Mouse (Mus musculus) spleen, adult 2 months (tissue): ENCODE results near the gene Sec22b. TPM values are rescaled to one million over a fixed set of nuclear protein-coding genes. Genes with fewer than 3 reads are reported as not detected.
A peak's percentile ranks its signal among the peaks of the same experiment; 100 is the strongest.

Experiments used
- DNase-seq, 2 experiments: peaks; one replicate each; pipeline versions ENCODE4 v3.0.0 to v3.0.0-alpha.2; 2012 to 2021; ENCODE audit warnings: low spot score in 2 of 2, low read depth in 1 of 2
- H3K27ac ChIP-seq: fragments of 200-500 bp; 2 replicates; pipeline ENCODE4 v1.5.1; 2012; ENCODE audit warnings: low read length, inconsistent platforms; ENCODE audit not compliant: insufficient read depth
- H3K27me3 ChIP-seq: fragments of 200-500 bp; 2 replicates; pipeline ENCODE4 v1.6.1; 2012; ENCODE audit warnings: mild to moderate bottlenecking, moderate library complexity, low read length, inconsistent platforms; ENCODE audit not compliant: control insufficient read depth, insufficient read depth
- H3K36me3 ChIP-seq: fragments of 200-500 bp; 2 replicates; pipeline ENCODE4 v1.6.1; 2012; ENCODE audit warnings: mild to moderate bottlenecking, low read length, inconsistent platforms; ENCODE audit not compliant: control insufficient read depth, insufficient read depth
- H3K4me1 ChIP-seq: fragments of 200-500 bp; 2 replicates; pipeline ENCODE4 v1.6.1; 2011; ENCODE audit warnings: inconsistent platforms; ENCODE audit not compliant: control insufficient read depth, insufficient read depth, insufficient read length
- H3K4me3 ChIP-seq: fragments of 200-500 bp; 2 replicates; pipeline ENCODE4 v1.5.1; 2011; ENCODE audit warnings: mild to moderate bottlenecking, inconsistent platforms; ENCODE audit not compliant: insufficient read depth, insufficient read length; ENCODE audit errors: extremely low read depth
- CTCF ChIP-seq: fragments of 200-500 bp; IDR thresholded peaks from 2 replicates; pipeline ENCODE4 v1.5.1; 2011; ENCODE audit warnings: mild to moderate bottlenecking, inconsistent platforms; ENCODE audit not compliant: insufficient read depth, insufficient read length, insufficient replicate concordance; ENCODE audit errors: extremely low read depth
- POLR2A ChIP-seq: fragments of 200-500 bp; IDR thresholded peaks from 2 replicates; pipeline ENCODE4 v1.6.1; 2011; ENCODE audit warnings: low read depth, low read length, inconsistent platforms
- WGBS: fragments of 180-500 bp; shearing (Covaris S2); methylation state at CpG from one replicate; pipeline ENCODE4 v1.1.7; 2018; 5-methylcytosine and 5-hydroxymethylcytosine counted together
- polyA plus RNA-seq: library from polyadenylated mRNA; depleted of rRNA; stranded (reverse); fragments of >200 nt; gene quantifications from 2 replicates; pipeline ENCODE4 v1.2.3, GENCODE M21; 2012

Sec22b gene
- polyA plus RNA-seq, 1 experiment, result 17.1 TPM

DNA sequence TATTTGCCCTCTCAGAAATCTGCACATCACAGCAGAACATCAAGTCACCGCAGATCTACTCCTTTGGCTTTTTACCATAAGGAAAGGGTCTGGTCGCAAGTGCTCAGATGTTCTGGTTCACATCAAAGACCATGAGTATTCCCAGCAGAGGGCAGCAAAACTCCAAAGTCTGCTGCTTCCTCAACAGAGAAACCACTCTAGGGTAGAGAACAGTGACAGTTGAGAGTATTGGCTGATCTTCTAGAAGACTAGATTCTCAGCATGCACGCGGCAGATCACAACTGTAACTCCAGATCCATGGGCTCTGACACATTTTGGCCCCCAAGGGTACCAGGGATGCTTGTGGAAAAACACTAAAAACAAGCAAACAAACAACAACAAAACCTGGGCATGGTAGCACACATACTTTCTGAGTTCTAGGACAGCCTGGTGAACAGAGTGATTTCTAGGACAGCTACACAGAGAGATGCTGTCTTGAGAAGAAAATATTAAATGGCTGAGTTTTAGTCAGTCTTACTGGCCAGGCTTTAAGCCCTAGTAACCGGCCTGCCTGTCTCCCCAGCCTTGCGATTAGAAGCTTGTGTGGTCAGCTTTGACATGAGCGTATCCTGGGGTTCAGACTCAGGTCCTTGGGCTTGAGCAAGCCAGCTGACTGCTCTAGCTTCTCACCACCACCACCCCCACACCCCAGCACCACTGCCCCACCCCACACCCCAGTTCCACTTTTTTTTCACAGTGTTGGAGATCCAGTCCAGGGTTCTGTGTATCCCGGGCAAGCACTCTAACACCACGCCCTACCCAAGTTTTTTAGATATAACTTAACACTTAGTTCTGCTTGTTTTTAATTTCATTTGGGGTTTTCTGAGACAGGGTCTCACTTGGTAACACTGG, 28.2 kb downstream of the Sec22b start:
- no peaks in the 10 kb centered on the region for H3K36me3 ChIP-seq
- TF ChIP-seq CTCF (peak; percentile 69; the same call in 1 of the 2 replicates), POLR2A (no peak)
- DNase-seq, result peak; percentile 72 to 82
- no peak overlapping the region for H3K4me3 ChIP-seq
- H3K4me1 ChIP-seq, result peaks cover 12% of the 10 kb centered on the region; the same call in 1 of the 2 replicates
- H3K27ac ChIP-seq, result no peak overlapping the region
- H3K27me3 ChIP-seq, result no peaks in the 10 kb centered on the region
- WGBS, result 43% methylated on average over 9 of the region's 9 CpGs

DNA sequence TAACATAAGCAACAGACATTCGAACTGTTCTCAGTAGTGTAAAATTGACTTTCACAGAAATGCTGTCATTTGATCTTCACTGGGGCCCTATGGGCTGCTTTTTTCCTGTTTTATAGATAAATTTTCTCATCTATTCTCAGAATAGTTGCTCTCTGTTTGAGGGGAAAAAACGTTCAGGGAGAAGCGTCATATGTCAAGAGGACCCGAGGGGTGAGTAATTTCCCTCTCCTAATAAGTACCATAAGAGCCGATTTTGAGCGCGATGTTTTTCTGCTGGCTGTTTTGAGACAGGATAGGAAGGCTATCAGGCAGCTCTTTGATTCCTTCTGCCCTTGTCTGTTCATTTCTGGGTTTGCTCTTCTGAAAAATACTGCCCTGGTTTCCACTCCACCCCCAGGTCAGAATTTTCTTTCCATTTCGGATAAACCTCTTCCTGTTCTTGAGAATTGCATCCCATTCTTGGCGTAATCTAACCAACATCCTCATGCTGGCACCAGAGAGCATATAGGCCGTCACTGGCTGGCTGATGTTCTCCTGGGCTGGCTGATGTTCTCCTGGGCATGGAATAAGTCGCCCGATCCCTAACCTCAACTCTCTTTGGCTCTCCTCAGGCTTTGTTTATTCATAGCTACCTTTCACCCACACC, 29.3 kb downstream of the Sec22b start:
- H3K4me3 ChIP-seq, result no peak overlapping the region
- TF ChIP-seq CTCF (no peak), POLR2A (no peak)
- H3K36me3 ChIP-seq, result no peaks in the 10 kb centered on the region
- WGBS, result 43% methylated on average over 12 of the region's 12 CpGs
- H3K27me3 ChIP-seq, result no peaks in the 10 kb centered on the region
- H3K4me1 ChIP-seq, result peaks cover 12% of the 10 kb centered on the region; the same call in 1 of the 2 replicates
- no peak for DNase-seq
- H3K27ac ChIP-seq, result no peak overlapping the region

DNA sequence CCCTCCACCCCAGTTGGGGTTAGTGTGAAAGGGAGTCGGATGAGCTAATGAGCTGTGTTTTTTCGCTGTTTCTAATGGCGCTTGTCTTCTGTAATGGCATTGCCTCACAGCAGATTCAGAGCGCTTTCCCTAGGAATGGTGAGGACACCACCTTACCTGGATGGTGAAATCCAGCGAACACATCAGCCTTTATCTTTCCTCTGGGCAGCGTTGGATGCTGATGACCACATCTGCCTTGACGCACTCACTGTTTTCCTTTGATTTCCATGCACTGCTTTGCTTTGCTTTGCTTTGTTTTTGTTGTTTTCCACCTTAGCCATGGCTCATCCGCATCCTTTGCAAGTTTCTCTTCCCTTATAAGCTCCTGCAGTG, 29.8 kb downstream of the Sec22b start:
- Histone ChIP-seq H3K4me1 (peaks cover 12% of the 10 kb centered on the region; the same call in 1 of the 2 replicates), H3K36me3 (no peaks in the 10 kb centered on the region), H3K4me3 (no peak overlapping the region), H3K27me3 (no peaks in the 10 kb centered on the region), H3K27ac (no peak overlapping the region)
- no peak for DNase-seq
- WGBS, result 89% methylated on average over 8 of the region's 8 CpGs
- TF ChIP-seq CTCF (no peak), POLR2A (no peak)

DNA sequence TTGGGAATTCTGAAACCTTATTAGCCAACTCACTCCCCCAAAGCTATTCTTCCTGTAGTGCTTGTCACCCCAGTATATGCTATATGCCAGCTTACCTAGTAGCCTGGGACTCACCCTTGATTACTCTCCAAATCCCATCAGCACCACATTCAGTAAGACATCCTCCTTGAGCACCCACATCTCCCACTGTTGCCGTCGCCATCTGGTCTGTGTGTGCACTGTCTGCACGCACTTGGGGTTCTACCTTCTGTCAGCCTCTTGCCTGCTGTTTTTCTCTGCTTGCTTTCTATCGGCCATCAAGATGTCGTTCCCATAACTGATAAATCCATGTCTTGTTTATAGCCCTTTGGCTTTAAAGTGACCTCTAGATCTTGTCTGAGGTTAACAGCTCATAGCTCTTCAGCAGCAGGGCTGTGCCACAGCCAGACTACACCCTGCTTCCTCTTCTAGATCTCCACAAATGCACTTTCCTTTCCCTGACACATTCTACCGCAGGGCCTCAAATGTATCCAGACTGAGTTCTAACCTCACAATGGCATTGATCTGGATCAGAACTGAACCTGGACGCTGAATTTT, 30.4 kb downstream of the Sec22b start:
- TF ChIP-seq POLR2A (no peak), CTCF (no peak)
- no peak for DNase-seq
- peaks cover 12% of the 10 kb centered on the region; the same call in 1 of the 2 replicates for H3K4me1 ChIP-seq
- H3K36me3 ChIP-seq, result no peaks in the 10 kb centered on the region
- WGBS, result 30% methylated on average over 7 of the region's 7 CpGs
- peak overlapping the region; percentile 66; the same call in 1 of the 2 replicates for H3K27ac ChIP-seq
- H3K27me3 ChIP-seq, result no peaks in the 10 kb centered on the region
- no peak overlapping the region for H3K4me3 ChIP-seq

DNA sequence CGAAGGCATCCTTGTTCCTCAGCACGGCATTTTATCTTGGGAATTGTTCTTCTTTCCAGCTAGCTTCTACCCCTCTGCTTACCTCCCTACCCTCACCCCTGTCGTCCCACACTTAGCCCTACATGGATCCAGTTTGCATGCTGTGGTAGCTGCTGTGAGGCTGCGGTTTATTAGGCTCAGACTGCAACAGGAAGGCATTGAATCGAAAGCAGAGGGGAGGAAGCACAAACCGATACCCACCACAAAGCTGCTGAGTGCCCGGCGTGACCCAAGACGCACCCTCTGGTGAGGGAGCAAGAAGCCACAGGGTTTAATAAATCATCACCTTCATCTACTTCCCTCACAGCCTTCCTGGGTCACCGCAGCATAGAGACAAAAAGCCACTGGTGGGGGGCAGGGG, 31.1 kb downstream of the Sec22b start:
- peak; percentile 50 to 79 for DNase-seq
- TF ChIP-seq CTCF, result no peak
- TF ChIP-seq POLR2A, result no peak
- Histone ChIP-seq H3K4me1 (peaks cover 12% of the 10 kb centered on the region; the same call in 1 of the 2 replicates), H3K27ac (peak overlapping the region; percentile 66), H3K4me3 (peak overlapping the region; percentile 42), H3K36me3 (no peaks in the 10 kb centered on the region), H3K27me3 (no peaks in the 10 kb centered on the region)
- WGBS, result 5% methylated on average over 10 of the region's 10 CpGs

DNA sequence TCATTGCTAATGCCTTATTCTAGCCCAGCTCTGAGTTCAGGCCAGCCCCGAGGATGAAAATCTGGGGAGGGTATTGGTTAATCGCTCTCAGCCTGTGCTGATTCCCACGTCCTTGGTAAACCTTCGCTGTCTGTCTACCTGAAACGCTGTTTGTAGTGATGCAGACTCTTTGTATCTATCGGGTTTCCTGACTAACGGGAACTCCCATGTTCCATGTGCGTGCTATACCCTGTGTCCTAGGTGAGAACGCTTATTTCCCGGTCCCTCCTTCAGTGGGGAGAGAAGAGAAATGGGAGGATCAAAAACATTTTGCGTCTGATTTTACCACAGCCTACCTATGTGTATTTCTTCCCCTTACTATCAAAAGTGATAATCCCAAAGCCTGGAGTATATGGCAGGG, 31.8 kb downstream of the Sec22b start:
- TF ChIP-seq CTCF, result no peak
- peak overlapping the region; percentile 66 for H3K27ac ChIP-seq
- 18% methylated on average over 11 of the region's 11 CpGs for WGBS

GRCm38 (mm10) chr3:97933251-97933650, 32.3 kb downstream of the Sec22b start:
- TF ChIP-seq CTCF, result no peak
- no peak for TF ChIP-seq POLR2A
- peak overlapping the region; percentile 66 for H3K27ac ChIP-seq

More for the DNA sequence above, 31.8 kb downstream of the Sec22b start:
- no peaks in the 10 kb centered on the region for H3K36me3 ChIP-seq
- DNase-seq, result no peak
- H3K27me3 ChIP-seq, result no peaks in the 10 kb centered on the region
- H3K4me1 ChIP-seq, result peaks cover 12% of the 10 kb centered on the region; the same call in 1 of the 2 replicates
- peak overlapping the region; percentile 32 for H3K4me3 ChIP-seq

More at GRCm38 (mm10) chr3:97933251-97933650, 32.3 kb downstream of the Sec22b start:
- no peaks in the 10 kb centered on the region for H3K36me3 ChIP-seq
- peak overlapping the region; percentile 11; the same call in 1 of the 2 replicates for H3K4me3 ChIP-seq
- no peaks in the 10 kb centered on the region for H3K27me3 ChIP-seq
- H3K4me1 ChIP-seq, result peaks cover 12% of the 10 kb centered on the region; the same call in 1 of the 2 replicates
- DNase-seq, result peak; percentile 42 to 69
- 6% methylated on average over 6 of the region's 6 CpGs for WGBS
